Mouse (Mus musculus) gastrocnemius, postnatal 4 days (tissue): ENCODE data around the gene Adcy9. TPM values are rescaled to one million over a fixed set of nuclear protein-coding genes. Genes with fewer than 3 reads are reported as not detected.

Source experiments
- DNase-seq, 2 experiments: peaks; one replicate each; pipeline ENCODE4 v3.0.0; 2021 to 2022; ENCODE audit warnings: low spot score in 2 of 2, mixed read lengths in 2 of 2
- total RNA-seq, 2 experiments: library from RNA; stranded (reverse); gene quantifications; 2 replicates each; pipeline ENCODE4 v1.2.3; 2021

The Adcy9 gene
- total RNA-seq, 2 experiments from 2014 or later: 18.1 to 19.3 TPM

- DNase-seq: no peak
Observed at GRCm38 (mm10) chr16:4327081-4327480, 93.2 kb downstream of the Adcy9 start.

DNA sequence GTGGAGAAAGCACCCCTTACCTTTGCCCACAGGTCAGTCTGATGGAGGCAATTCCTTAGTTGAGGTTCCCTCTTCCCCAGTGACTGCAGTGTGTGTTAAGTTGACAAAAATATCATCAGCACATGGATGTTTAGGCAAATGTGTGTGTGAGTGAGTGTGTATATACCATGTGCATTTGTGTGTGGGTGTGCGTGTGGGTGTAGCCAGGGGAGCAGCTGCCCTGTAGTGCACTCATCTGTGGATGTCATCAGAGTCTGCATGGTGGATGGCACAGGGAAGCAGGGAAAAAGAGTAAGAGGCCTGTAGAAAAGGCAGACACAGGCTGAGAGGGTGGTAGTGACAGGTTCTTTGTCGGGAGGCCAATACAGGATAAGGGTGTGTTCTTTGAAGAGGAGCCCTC is 94.5 kb downstream of the Adcy9 start:
- no peak for DNase-seq

DNA sequence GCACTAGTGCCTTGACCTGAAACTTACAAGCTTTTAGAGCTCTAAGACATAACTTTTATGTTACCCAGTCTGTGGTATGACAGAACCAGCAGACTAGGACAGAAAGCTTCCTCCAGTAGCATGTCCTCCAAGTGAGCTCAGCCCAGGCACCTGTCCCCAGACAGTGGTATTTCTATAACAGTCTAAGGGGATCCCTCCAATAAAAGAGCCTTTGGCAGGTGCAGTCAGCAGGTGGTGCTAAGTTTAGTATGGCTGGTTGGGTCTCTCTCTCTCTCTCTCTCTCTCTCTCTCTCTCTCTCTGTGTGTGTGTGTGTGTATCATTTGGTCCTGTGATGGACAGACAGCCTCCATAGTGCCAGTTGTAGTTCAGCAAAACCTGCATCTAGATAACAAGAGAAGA is 95.3 kb downstream of the Adcy9 start:
- no peak for DNase-seq

DNA sequence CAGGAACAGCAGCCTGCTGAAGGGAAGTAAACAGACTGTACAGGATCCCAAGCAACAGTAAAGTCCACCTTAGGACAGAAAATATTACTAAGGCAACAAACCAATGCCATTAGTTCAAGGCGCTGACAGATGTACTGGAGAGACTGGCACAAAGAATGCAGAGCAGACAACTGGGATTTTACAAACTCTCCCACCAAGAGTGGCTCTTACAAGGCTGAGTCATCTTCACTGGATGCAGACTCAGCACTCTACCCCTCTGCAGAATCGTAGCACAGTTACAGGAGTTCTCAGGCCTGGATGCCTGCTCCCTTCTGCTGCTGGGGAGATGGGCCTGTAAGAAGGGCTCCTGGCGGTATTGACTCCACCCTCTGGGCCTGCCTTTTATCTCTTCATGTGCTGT is 99.4 kb downstream of the Adcy9 start:
- no peak for DNase-seq

- DNase-seq: no peak
Observed at GRCm38 (mm10) chr16:4318001-4318526, 102.2 kb downstream of the Adcy9 start.

DNA sequence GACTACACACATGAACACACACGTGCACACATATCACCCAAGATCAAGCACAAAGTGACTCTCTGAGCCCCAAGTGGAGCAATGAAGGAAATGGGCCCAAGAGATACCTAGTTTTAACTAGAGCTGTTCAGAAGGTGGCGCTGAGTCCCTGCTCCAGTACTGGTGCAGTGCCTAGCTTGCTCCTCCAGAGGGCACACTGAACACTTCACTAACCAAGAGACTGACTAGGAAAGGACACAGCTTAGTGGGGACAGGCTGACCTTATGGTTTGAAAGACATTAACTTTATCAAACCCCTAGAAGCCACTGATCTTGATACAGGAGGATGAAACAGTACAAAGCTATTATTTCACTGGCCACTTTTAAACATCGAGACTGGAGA is 104.2 kb downstream of the Adcy9 start:
- DNase-seq: peak; percentile 47 to 72

DNA sequence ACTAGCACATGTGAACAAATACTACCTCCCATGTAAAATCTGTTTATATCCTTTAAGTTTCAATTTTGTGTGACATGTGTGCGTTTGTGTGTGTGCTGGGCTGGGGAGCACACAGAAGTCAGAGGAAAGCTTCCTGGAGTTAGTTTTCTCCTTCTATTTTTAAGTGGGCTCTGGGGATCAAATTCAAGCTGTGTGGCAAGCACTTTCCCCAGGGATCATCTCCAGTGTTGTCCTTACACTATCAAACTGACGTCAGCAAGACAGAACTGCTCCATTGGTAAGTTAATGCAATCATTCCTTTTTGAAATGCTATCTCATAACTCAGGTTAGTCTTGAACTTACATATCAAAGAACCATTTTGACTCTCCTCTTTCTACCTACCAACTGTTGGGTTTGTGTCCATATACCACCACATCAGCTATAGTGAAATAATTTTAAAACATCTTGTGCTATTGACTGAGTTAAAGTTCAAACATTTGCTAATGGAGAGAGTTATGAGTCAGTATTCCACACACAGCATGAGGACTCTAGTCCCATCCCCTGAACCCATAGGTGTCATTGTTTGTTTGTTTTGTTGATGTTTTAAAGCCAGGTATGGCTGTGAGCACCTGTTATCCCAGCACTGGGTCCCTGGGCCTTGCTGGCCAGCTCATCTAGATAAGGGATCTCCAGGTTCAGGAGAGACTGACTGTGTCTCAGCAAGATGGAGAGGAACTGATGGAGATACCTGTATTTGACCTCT is 104.8 kb downstream of the Adcy9 start:
- no peak for DNase-seq

- no peak for DNase-seq
Observed at GRCm38 (mm10) chr16:4314891-4315290, 105.4 kb downstream of the Adcy9 start.

- DNase-seq: no peak
Observed at GRCm38 (mm10) chr16:4312018-4312417, 108.3 kb downstream of the Adcy9 start.

- DNase-seq: no peak
Observed at GRCm38 (mm10) chr16:4311608-4312007, 108.7 kb downstream of the Adcy9 start.

GRCm38 (mm10) chr16:4307795-4308194 is 112.5 kb downstream of the Adcy9 start:
- DNase-seq: no peak

- no peak for DNase-seq
Observed at GRCm38 (mm10) chr16:4304176-4304922, 115.9 kb downstream of the Adcy9 start.

DNA sequence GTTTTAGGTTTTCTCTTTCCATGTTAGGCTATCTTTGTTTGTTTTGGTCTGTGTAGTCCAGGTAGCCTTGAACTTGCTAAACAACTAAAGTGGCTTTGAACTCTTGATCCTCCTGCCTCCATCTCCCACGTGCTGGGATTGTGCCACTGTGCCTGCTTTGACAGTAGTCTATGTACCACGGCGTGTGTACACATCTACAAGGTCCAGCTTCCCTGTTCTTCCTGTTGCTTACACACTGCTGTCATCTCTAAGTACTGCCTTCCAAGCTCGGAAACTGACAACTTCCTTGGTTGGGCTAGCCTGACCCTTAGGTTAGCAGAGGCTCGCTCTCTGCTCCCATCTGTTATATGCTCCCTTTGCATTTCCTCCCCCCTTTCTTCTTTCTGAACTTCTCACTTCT is 116.7 kb downstream of the Adcy9 start:
- DNase-seq: no peak

GRCm38 (mm10) chr16:4300280-4300679 is 120.0 kb downstream of the Adcy9 start:
- DNase-seq: no peak

DNA sequence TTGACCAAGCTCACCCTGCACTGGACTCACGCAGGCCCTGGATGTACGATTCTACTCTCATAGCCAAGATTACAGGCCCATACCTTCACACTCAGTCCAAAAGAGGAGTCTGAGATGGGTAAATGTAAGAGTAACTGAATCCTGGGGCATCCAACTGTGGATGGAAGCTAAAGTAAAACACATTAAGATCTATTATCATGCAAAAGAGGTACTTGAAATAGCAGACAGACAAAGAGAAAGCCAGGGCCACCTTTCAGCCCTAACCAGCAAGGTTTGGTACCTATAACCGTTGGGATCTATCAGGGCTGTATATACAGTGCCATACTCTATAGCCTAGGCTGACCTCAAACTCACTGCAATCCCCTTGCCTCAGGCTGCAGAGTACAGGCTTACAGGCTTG is 127.0 kb downstream of the Adcy9 start:
- no peak for DNase-seq

DNA sequence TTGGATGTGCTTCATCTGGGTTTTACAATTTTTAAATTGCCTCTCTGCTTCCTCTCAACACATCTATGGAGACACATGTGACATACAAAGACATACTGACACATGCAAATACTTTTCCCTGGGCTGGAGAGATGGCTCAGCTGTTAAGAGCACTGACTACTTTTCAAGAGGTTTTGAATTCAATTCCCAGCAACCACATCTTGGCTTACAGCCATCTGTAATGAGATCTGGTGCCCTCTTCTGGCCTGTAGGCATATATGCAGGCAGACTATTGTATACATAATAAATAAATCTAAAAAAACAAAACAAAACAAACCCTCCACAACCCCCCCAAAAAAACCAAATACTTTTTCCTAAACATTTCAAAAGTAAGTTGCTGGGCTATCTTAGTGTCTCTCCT is 130.8 kb downstream of the Adcy9 start:
- no peak for DNase-seq

DNA sequence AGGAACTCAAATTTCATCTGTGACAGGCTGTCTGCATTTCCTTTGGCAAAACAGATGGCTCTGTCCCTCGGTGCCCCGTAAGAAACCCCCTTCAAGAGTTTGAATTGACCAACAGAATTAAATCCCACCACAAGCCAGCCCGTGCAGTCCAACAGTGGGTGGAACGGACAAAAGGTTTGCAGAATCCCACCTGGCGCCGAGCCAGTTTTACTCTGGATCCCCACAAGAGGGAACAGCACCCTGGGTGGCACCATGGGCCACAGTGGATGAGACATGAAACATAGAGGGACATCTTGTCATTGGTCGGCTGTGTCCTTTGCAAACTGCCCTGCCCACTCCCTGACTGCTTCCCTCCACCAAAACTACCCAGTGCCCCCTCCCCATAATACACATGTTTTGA is 133.7 kb downstream of the Adcy9 start:
- no peak for DNase-seq

DNA sequence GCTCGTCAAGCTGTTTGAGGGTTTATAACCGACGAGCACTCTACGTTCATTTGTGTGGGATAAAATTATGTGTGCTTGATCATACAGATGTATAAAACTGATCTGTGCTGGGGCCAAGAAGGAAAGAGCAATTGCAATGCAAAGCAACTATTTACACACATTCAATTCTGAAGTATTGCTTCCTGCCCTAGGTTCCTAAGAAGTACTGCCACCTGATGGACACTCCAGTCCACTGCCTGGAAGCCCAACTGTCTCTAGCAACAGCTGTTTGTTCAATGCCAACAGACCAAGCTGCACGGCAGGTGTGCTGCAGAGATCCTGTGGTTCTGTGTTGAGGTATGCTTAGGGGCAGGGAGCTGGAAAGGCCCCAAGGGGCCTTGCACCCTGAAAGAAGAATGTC is 135.0 kb downstream of the Adcy9 start:
- DNase-seq: peak in 1 of 2 experiments; percentile 44

- DNase-seq: no peak
Observed at GRCm38 (mm10) chr16:4283267-4283851, 136.9 kb downstream of the Adcy9 start.

DNA sequence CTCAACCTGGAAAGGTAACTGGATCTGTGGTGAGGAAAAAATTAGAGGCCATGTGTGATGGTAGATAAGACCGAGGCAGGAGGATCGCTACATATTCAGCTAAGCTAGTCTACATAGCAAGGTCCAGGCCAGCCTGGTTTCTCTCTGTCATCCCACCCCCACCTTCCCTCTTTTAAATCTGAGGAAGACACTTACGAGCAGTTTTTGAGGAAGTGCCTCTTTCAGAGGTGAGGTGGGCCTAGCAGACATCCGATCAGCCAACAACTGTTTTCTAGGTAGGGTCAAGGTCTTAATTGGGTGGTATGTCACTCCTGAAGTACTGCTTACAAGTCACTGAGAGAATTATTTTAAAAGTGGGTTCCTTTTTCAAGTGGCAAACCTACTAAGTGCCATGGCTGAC is 138.8 kb downstream of the Adcy9 start:
- no peak for DNase-seq

GRCm38 (mm10) chr16:4280949-4281348 is 139.3 kb downstream of the Adcy9 start:
- no peak for DNase-seq

DNA sequence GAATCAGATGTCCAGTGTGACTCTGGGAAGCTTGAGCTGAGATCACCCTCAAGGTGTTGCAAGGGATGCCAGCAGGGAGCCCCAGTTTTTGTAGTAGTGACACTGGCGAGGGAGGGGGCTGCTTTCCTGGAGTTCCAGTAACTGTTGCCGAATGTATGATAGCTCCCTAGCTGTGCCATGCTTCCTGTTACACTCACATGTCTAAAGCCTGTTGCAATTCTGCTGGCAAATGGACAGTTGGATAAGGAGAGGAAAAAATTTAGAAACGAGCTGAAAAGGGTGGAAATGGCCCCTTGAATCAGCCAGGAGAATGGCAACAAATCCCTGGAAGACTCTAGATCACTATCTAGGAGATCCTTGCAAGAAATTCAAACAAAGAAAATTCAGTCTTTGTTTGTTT is 140.7 kb downstream of the Adcy9 start:
- DNase-seq: no peak
